Mouse (Mus musculus): Measurements from ENCODE around the gene Rfesd. TPM values are rescaled to one million over a fixed set of nuclear protein-coding genes. Genes with fewer than 3 reads are reported as not detected.

The Rfesd gene
- polyA plus RNA-seq, 2 experiments = 42.7 to 228 TPM

DNA sequence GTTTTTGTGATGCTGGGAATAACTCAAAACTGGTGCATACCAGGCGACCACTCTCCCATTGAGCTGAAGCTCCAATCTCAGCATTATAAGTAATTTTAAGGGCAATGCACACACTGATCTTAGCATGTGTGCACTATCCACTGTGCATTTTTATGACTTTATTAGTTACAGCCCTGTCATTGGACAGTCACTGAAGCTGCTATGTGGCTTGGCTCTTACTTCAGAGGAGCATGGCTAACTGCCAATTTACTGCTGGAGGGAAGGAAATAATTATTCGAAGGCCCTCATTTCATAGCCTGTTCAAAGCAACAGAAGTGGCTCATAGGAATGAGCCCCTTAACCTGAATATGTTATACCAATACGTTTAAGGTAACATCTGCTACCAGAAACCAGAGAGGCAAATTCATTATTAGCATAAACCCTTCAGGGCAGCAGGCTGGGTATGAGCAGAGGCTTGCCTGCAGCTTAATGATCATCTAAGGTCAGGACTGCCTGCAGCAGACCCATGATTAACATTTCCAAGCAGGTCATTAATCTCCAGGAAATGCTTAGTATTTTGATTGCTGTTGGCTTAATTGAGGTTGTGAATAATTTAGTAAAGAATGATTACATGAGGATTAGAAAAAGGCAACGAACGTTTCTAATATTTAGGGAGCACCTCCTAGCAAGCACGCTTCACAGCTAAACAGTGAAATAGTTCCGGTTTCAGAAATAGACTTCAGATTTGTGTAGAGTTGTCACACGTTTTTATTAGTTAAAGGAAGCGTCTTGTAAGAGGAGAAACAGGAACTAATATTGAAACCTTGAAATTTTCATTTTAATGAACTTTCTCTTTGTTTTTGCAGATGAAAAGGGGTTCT, 26.1 kb downstream of the Rfesd start:
- 54% methylated on average over 9 of the region's 9 CpGs for WGBS (ENCODE audit: insufficient replicate concordance)
- TF ChIP-seq CTCF (IDR thresholded peaks at IDR 0.05; ENCODE audit: low read depth) (no peak), EP300 (IDR thresholded peaks at IDR 0.05; ENCODE audit: low read depth) (no peak)

DNA sequence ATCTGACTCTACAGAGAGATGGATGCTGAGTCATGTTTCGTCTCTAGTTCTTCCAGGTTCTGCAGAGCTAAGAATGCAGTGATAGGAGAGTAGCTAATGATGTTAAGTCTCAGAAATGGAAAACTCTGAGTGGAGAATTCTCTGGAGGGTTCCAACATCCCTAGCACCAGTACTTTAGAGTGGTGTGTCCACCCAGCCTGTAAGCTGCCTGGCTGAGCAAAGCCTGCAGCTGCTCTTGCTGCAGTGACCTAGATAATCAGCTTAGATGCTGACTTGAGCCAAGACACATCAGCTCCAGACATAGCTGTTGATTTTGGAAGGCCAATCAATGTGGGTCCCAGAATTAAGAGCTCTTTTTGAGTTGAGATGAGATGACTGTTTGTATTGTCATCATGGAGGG, 30.4 kb downstream of the Rfesd start:
- DNase-seq (ENCODE audit: low read depth in 3 of 3, low spot score in 3 of 3) (no peak), ATAC-seq (ENCODE audit: insufficient read depth) (no peak)
- no peak overlapping the region for H3K4me2 ChIP-seq (ENCODE audit: low read depth)
- TF ChIP-seq CTCF (IDR thresholded peaks at IDR 0.05; ENCODE audit: low read depth) (no peak), EP300 (IDR thresholded peaks at IDR 0.05; ENCODE audit: low read depth) (no peak)
- H3K9ac ChIP-seq (replicated peaks) = no peak overlapping the region
- no peak overlapping the region for H3K4me3 ChIP-seq (ENCODE audit: insufficient read depth in 1 of 2, low read depth in 2 of 2, low read length in 2 of 2)
- H3K9me3 ChIP-seq (ENCODE audit: control insufficient read depth, low read length) = no peaks in the 10 kb centered on the region
- H3K36me3 ChIP-seq (replicated peaks; ENCODE audit: control insufficient read depth, insufficient read depth, low read depth) = no peaks in the 10 kb centered on the region
- 73% methylated on average over 1 of the region's 1 CpGs for WGBS (ENCODE audit: insufficient replicate concordance)
- H3K27ac ChIP-seq = no peak overlapping the region
- no peaks in the 10 kb centered on the region for H3K27me3 ChIP-seq (ENCODE audit: control insufficient read depth, insufficient read depth, low read length)
- no peaks in the 10 kb centered on the region for H3K4me1 ChIP-seq (replicated peaks; ENCODE audit: control insufficient read depth in 2 of 2, insufficient read depth in 2 of 2, low read length in 1 of 2)

More for the DNA sequence above, 26.1 kb downstream of the Rfesd start:
- ATAC-seq (ENCODE audit: insufficient read depth) = no peak
- Histone ChIP-seq H3K36me3 (replicated peaks; ENCODE audit: control insufficient read depth, insufficient read depth, low read depth) (no peaks in the 10 kb centered on the region), H3K4me1 (replicated peaks; ENCODE audit: control insufficient read depth in 2 of 2, insufficient read depth in 2 of 2, low read length in 1 of 2) (0 out of 4 replicates have a peak, but pooled peaks cover 0 to 2% of the 10 kb centered on the region in 2 experiments), H3K9ac (replicated peaks) (no peak overlapping the region), H3K27ac (no peak overlapping the region), H3K4me2 (ENCODE audit: low read depth) (no peak overlapping the region), H3K9me3 (ENCODE audit: control insufficient read depth, low read length) (no peaks in the 10 kb centered on the region), H3K27me3 (ENCODE audit: control insufficient read depth, insufficient read depth, low read length) (no peaks in the 10 kb centered on the region), H3K4me3 (ENCODE audit: insufficient read depth in 1 of 2, low read depth in 2 of 2, low read length in 2 of 2) (no peak overlapping the region)
- DNase-seq (ENCODE audit: low read depth in 3 of 3, low spot score in 3 of 3) = no peak

DNA sequence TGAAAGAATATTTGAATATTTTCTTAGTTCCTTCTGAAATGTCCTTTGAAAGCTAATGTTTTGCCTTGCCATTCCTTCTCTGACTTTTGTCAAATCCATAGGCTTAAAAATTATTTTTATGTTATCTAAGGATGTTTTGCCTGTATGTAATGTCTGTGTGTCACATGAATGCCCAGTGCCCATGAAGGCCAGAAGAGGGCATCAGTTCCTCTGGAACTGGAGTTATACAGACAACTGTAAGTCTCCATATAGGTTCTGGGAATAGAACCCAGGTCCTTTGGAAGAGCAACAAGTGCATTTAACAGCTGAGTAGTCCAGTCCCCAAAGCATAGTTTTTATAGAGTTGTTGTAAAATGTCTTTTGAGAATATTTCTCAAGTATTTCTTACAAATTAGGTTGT, 36.6 kb downstream of the Rfesd start:
- TF ChIP-seq CTCF (IDR thresholded peaks at IDR 0.05; ENCODE audit: low read depth) = peak; percentile 55
- no peak for TF ChIP-seq EP300 (IDR thresholded peaks at IDR 0.05; ENCODE audit: low read depth)
- Histone ChIP-seq H3K4me1 (replicated peaks; ENCODE audit: control insufficient read depth in 2 of 2, insufficient read depth in 2 of 2, low read length in 1 of 2) (no peaks in the 10 kb centered on the region), H3K27me3 (ENCODE audit: control insufficient read depth, insufficient read depth, low read length) (no peaks in the 10 kb centered on the region), H3K36me3 (replicated peaks; ENCODE audit: control insufficient read depth, insufficient read depth, low read depth) (no peaks in the 10 kb centered on the region), H3K27ac (no peak overlapping the region), H3K9ac (replicated peaks) (no peak overlapping the region), H3K4me3 (ENCODE audit: insufficient read depth in 1 of 2, low read depth in 2 of 2, low read length in 2 of 2) (no peak overlapping the region), H3K4me2 (ENCODE audit: low read depth) (no peak overlapping the region), H3K9me3 (ENCODE audit: control insufficient read depth, low read length) (no peaks in the 10 kb centered on the region)
- DNase-seq (ENCODE audit: low read depth in 3 of 3, low spot score in 3 of 3) (peak in 1 of 3 experiments; percentile 19), ATAC-seq (ENCODE audit: insufficient read depth) (no peak)

DNA sequence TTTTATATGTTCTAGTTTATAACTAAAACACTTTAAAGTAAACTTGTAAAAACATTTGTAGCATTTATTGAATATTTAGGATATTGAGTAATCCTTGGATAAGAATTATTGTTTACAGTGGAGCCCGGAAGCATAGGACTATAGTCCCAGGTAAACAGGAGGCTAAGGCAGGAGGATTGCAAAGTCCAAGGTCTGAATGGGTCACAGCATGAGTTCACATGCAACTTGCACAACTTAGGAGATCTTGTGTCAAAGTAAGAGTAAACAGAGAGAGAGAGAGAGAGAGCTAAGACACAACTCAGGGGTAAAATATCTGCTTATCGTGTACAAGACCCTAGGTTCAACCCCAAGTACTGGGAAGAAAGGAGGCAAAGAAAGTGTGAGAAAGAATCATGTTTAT, 41.9 kb downstream of the Rfesd start:
- H3K9me3 ChIP-seq (ENCODE audit: control insufficient read depth, low read length) = no peaks in the 10 kb centered on the region
- no peak overlapping the region for H3K4me2 ChIP-seq (ENCODE audit: low read depth)
- H3K27me3 ChIP-seq (ENCODE audit: control insufficient read depth, insufficient read depth, low read length) = no peaks in the 10 kb centered on the region
- peaks cover 0 to 3% of the 10 kb centered on the region in 2 experiments; a peak in 1 of 4 replicates for H3K4me1 ChIP-seq (replicated peaks; ENCODE audit: control insufficient read depth in 2 of 2, insufficient read depth in 2 of 2, low read length in 1 of 2)
- 68% methylated on average over 2 of the region's 2 CpGs for WGBS (ENCODE audit: insufficient replicate concordance)
- H3K9ac ChIP-seq (replicated peaks) = no peak overlapping the region
- ATAC-seq (ENCODE audit: insufficient read depth) (no peak), DNase-seq (ENCODE audit: low read depth in 3 of 3, low spot score in 3 of 3) (peak in 2 of 3 experiments; percentile 2 to 7)
- H3K27ac ChIP-seq = no peak overlapping the region
- H3K4me3 ChIP-seq (ENCODE audit: insufficient read depth in 1 of 2, low read depth in 2 of 2, low read length in 2 of 2) = no peak overlapping the region
- H3K36me3 ChIP-seq (replicated peaks; ENCODE audit: control insufficient read depth, insufficient read depth, low read depth) = no peaks in the 10 kb centered on the region
- no peak for TF ChIP-seq EP300 (IDR thresholded peaks at IDR 0.05; ENCODE audit: low read depth)
- no peak for TF ChIP-seq CTCF (IDR thresholded peaks at IDR 0.05; ENCODE audit: low read depth)

- Histone ChIP-seq H3K4me3 (ENCODE audit: insufficient read depth in 1 of 2, low read depth in 2 of 2, low read length in 2 of 2) (no peak overlapping the region), H3K9ac (replicated peaks) (no peak overlapping the region), H3K27ac (no peak overlapping the region), H3K27me3 (ENCODE audit: control insufficient read depth, insufficient read depth, low read length) (no peaks in the 10 kb centered on the region), H3K9me3 (ENCODE audit: control insufficient read depth, low read length) (no peaks in the 10 kb centered on the region), H3K36me3 (replicated peaks; ENCODE audit: control insufficient read depth, insufficient read depth, low read depth) (no peaks in the 10 kb centered on the region), H3K4me1 (replicated peaks; ENCODE audit: control insufficient read depth in 2 of 2, insufficient read depth in 2 of 2, low read length in 1 of 2) (peaks cover 0 to 3% of the 10 kb centered on the region in 2 experiments; a peak in 1 of 4 replicates), H3K4me2 (ENCODE audit: low read depth) (no peak overlapping the region)
- WGBS (ENCODE audit: insufficient replicate concordance) = 32% methylated on average over 2 of the region's 2 CpGs
- ATAC-seq (ENCODE audit: insufficient read depth) (no peak), DNase-seq (ENCODE audit: low read depth in 3 of 3, low spot score in 3 of 3) (no peak)
- TF ChIP-seq CTCF (IDR thresholded peaks at IDR 0.05; ENCODE audit: low read depth) (no peak), EP300 (IDR thresholded peaks at IDR 0.05; ENCODE audit: low read depth) (no peak; the same call in 1 of the 2 replicates)
Observed at GRCm38 (mm10) chr13:75976218-75976617, 42.3 kb downstream of the Rfesd start.

Measured in liver, embryonic 14.5 days (tissue).